Mouse (Mus musculus) embryonic facial prominence, embryonic 15.5 days (tissue): ENCODE results near the gene Ccpg1. TPM values are rescaled to one million over a fixed set of nuclear protein-coding genes. Genes with fewer than 3 reads are reported as not detected.

ENCODE experiments used
- ATAC-seq: fragments of 200-750 bp; cut with Nextera tagmentation; 2 replicates; pipeline ENCODE4 v1.8.0; 2017; ENCODE audit warnings: low read depth, moderate TSS enrichment; ENCODE audit not compliant: insufficient number of reproducible peaks, low FRiP score, low TSS enrichment
- H3K27ac ChIP-seq: fragments of 300-500 bp; sonication (generic); replicated peaks from 2 replicates; pipeline ENCODE4 v1.5.1; 2015; ENCODE audit warnings: mild to moderate bottlenecking, inconsistent platforms
- H3K27me3 ChIP-seq: fragments of 300-500 bp; sonication (generic); 2 replicates; pipeline ENCODE4 v1.6.1; 2015; ENCODE audit warnings: inconsistent platforms
- H3K36me3 ChIP-seq: fragments of 300-500 bp; sonication (generic); 2 replicates; pipeline ENCODE4 v1.6.1; 2015; ENCODE audit warnings: mild to moderate bottlenecking, inconsistent platforms
- H3K4me1 ChIP-seq: fragments of 300-500 bp; sonication (generic); 2 replicates; pipeline ENCODE4 v1.6.1; 2015; ENCODE audit warnings: inconsistent platforms
- H3K4me2 ChIP-seq: fragments of 300-500 bp; sonication (generic); replicated peaks from 2 replicates; pipeline ENCODE4 v1.6.1; 2015; ENCODE audit warnings: mild to moderate bottlenecking, inconsistent platforms
- H3K4me3 ChIP-seq: fragments of 300-500 bp; sonication (generic); replicated peaks from 2 replicates; pipeline ENCODE4 v1.5.1; 2015; ENCODE audit warnings: mild to moderate bottlenecking, inconsistent platforms
- H3K9ac ChIP-seq: fragments of 300-500 bp; sonication (generic); 2 replicates; pipeline ENCODE4 v1.6.1; 2015; ENCODE audit warnings: inconsistent platforms
- H3K9me3 ChIP-seq: fragments of 300-500 bp; sonication (generic); replicated peaks from 2 replicates; pipeline ENCODE4 v1.6.1; 2016; ENCODE audit warnings: inconsistent platforms
- WGBS: fragments of 180-500 bp; shearing (Covaris S2); methylation state at CpG from one replicate; pipeline ENCODE4 v1.1.7; 2015; 5-methylcytosine and 5-hydroxymethylcytosine counted together
- polyA plus RNA-seq: library from polyadenylated mRNA; unstranded; fragments of >200 nt; fragmentation: Nextera tagmentation; extraction: Ambion mirVana; gene quantifications from 2 replicates; pipeline ENCODE4 v1.2.1, GENCODE M21; 2015

The Ccpg1 gene
- polyA plus RNA-seq, 1 experiment from 2014 or later: 39.1 TPM

- Histone ChIP-seq H3K4me2 (no peak overlapping the region), H3K27ac (no peak overlapping the region), H3K9ac (no peak overlapping the region), H3K9me3 (no peaks in the 10 kb centered on the region), H3K27me3 (no peaks in the 10 kb centered on the region), H3K36me3 (peaks cover 12% of the 10 kb centered on the region; the same call in 1 of the 2 replicates), H3K4me1 (no peaks in the 10 kb centered on the region), H3K4me3 (no peak overlapping the region)
- no peak for ATAC-seq
- 59% methylated on average over 7 of the region's 7 CpGs for WGBS
Observed at GRCm38 (mm10) chr9:72996806-72997205, 11.6 kb downstream of the Ccpg1 start.

- Histone ChIP-seq H3K4me1 (no peaks in the 10 kb centered on the region), H3K4me2 (no peak overlapping the region), H3K27me3 (no peaks in the 10 kb centered on the region), H3K9me3 (no peaks in the 10 kb centered on the region), H3K27ac (no peak overlapping the region), H3K4me3 (no peak overlapping the region), H3K9ac (no peak overlapping the region), H3K36me3 (peaks cover 18% of the 10 kb centered on the region; the same call in 1 of the 2 replicates)
- ATAC-seq: no peak
- WGBS: 62% methylated on average over 2 of the region's 2 CpGs
Observed at GRCm38 (mm10) chr9:73000487-73000886, 15.3 kb downstream of the Ccpg1 start.

- 84% methylated on average over 13 of the region's 13 CpGs for WGBS
- no peak overlapping the region for H3K27ac ChIP-seq
- H3K36me3 ChIP-seq: peaks cover 22% of the 10 kb centered on the region; the same call in 1 of the 2 replicates
- no peaks in the 10 kb centered on the region for H3K9me3 ChIP-seq
- H3K4me1 ChIP-seq: no peaks in the 10 kb centered on the region
- no peaks in the 10 kb centered on the region for H3K27me3 ChIP-seq
- no peak overlapping the region for H3K4me2 ChIP-seq
- ATAC-seq: no peak
- H3K4me3 ChIP-seq: no peak overlapping the region
- no peak overlapping the region for H3K9ac ChIP-seq
Observed at GRCm38 (mm10) chr9:73001314-73002011, 16.2 kb downstream of the Ccpg1 start.

- Histone ChIP-seq H3K27me3 (no peaks in the 10 kb centered on the region), H3K9ac (no peak overlapping the region), H3K9me3 (no peaks in the 10 kb centered on the region), H3K4me3 (no peak overlapping the region), H3K4me1 (no peaks in the 10 kb centered on the region), H3K4me2 (no peak overlapping the region), H3K36me3 (peaks cover 28% of the 10 kb centered on the region; the same call in 1 of the 2 replicates), H3K27ac (no peak overlapping the region)
- WGBS: 67% methylated on average over 3 of the region's 3 CpGs
- no peak for ATAC-seq
Observed at GRCm38 (mm10) chr9:73002177-73002576, 16.9 kb downstream of the Ccpg1 start.

GRCm38 (mm10) chr9:73004076-73004475, 18.8 kb downstream of the Ccpg1 start:
- H3K27ac ChIP-seq: no peak overlapping the region
- peaks cover 27% of the 10 kb centered on the region; the same call in 1 of the 2 replicates for H3K36me3 ChIP-seq
- H3K27me3 ChIP-seq: no peaks in the 10 kb centered on the region
- no peak overlapping the region for H3K4me3 ChIP-seq
- H3K4me2 ChIP-seq: no peak overlapping the region
- WGBS: 81% methylated on average over 8 of the region's 8 CpGs
- no peaks in the 10 kb centered on the region for H3K4me1 ChIP-seq
- H3K9ac ChIP-seq: no peak overlapping the region
- ATAC-seq: no peak
- no peaks in the 10 kb centered on the region for H3K9me3 ChIP-seq

- Histone ChIP-seq H3K9me3 (no peaks in the 10 kb centered on the region), H3K36me3 (peaks cover 27% of the 10 kb centered on the region; the same call in 1 of the 2 replicates), H3K9ac (no peak overlapping the region), H3K4me3 (no peak overlapping the region), H3K27me3 (no peaks in the 10 kb centered on the region), H3K4me1 (no peaks in the 10 kb centered on the region), H3K4me2 (no peak overlapping the region), H3K27ac (no peak overlapping the region)
- ATAC-seq: no peak
- WGBS: 87% methylated on average over 6 of the region's 6 CpGs
Observed at GRCm38 (mm10) chr9:73005106-73005505, 19.9 kb downstream of the Ccpg1 start.

GRCm38 (mm10) chr9:73006175-73006574, 20.9 kb downstream of the Ccpg1 start:
- H3K27me3 ChIP-seq: no peaks in the 10 kb centered on the region
- 97% methylated on average over 3 of the region's 3 CpGs for WGBS
- H3K27ac ChIP-seq: no peak overlapping the region
- no peaks in the 10 kb centered on the region for H3K4me1 ChIP-seq
- H3K9me3 ChIP-seq: no peaks in the 10 kb centered on the region
- H3K4me2 ChIP-seq: no peak overlapping the region
- no peak overlapping the region for H3K9ac ChIP-seq
- no peak for ATAC-seq
- peaks cover 28% of the 10 kb centered on the region; the same call in 1 of the 2 replicates for H3K36me3 ChIP-seq
- H3K4me3 ChIP-seq: no peak overlapping the region

GRCm38 (mm10) chr9:73008384-73008783, 23.2 kb downstream of the Ccpg1 start:
- Histone ChIP-seq H3K9ac (no peak overlapping the region), H3K4me3 (no peak overlapping the region), H3K27me3 (no peaks in the 10 kb centered on the region), H3K9me3 (no peaks in the 10 kb centered on the region), H3K4me1 (no peaks in the 10 kb centered on the region), H3K27ac (no peak overlapping the region), H3K36me3 (peaks cover 34% of the 10 kb centered on the region), H3K4me2 (no peak overlapping the region)
- 66% methylated on average over 3 of the region's 3 CpGs for WGBS
- ATAC-seq: no peak

GRCm38 (mm10) chr9:73012629-73013028, 27.4 kb downstream of the Ccpg1 start:
- Histone ChIP-seq H3K27ac (no peak overlapping the region), H3K4me1 (no peaks in the 10 kb centered on the region), H3K36me3 (peaks cover 59% of the 10 kb centered on the region), H3K9ac (no peak overlapping the region), H3K27me3 (no peaks in the 10 kb centered on the region), H3K4me2 (no peak overlapping the region), H3K9me3 (no peaks in the 10 kb centered on the region), H3K4me3 (no peak overlapping the region)
- 86% methylated on average over 4 of the region's 4 CpGs for WGBS
- ATAC-seq: no peak

GRCm38 (mm10) chr9:73014724-73015123, 29.5 kb downstream of the Ccpg1 start:
- Histone ChIP-seq H3K27me3 (no peaks in the 10 kb centered on the region), H3K4me3 (no peak overlapping the region), H3K9ac (no peak overlapping the region), H3K27ac (no peak overlapping the region), H3K4me2 (no peak overlapping the region), H3K9me3 (no peaks in the 10 kb centered on the region), H3K4me1 (no peaks in the 10 kb centered on the region), H3K36me3 (peaks cover 76% of the 10 kb centered on the region)
- no peak for ATAC-seq
- 86% methylated on average over 13 of the region's 13 CpGs for WGBS

- H3K4me1 ChIP-seq: no peaks in the 10 kb centered on the region
- no peak overlapping the region for H3K9ac ChIP-seq
- no peaks in the 10 kb centered on the region for H3K9me3 ChIP-seq
- H3K36me3 ChIP-seq: peaks cover 59% of the 10 kb centered on the region
- no peak overlapping the region for H3K4me3 ChIP-seq
- no peak overlapping the region for H3K4me2 ChIP-seq
- 85% methylated on average over 10 of the region's 10 CpGs for WGBS
- no peak overlapping the region for H3K27ac ChIP-seq
- ATAC-seq: no peak
- H3K27me3 ChIP-seq: no peaks in the 10 kb centered on the region
Observed at GRCm38 (mm10) chr9:73019841-73020240, 34.6 kb downstream of the Ccpg1 start.

- H3K9ac ChIP-seq: no peak overlapping the region
- no peak overlapping the region for H3K4me3 ChIP-seq
- WGBS: 89% methylated on average over 5 of the region's 5 CpGs
- no peak overlapping the region for H3K4me2 ChIP-seq
- peaks cover 53% of the 10 kb centered on the region for H3K36me3 ChIP-seq
- no peak overlapping the region for H3K27ac ChIP-seq
- no peaks in the 10 kb centered on the region for H3K27me3 ChIP-seq
- H3K9me3 ChIP-seq: no peaks in the 10 kb centered on the region
- ATAC-seq: no peak
- no peaks in the 10 kb centered on the region for H3K4me1 ChIP-seq
Observed at GRCm38 (mm10) chr9:73020566-73021097, 35.4 kb downstream of the Ccpg1 start.
